Mouse (Mus musculus): ENCODE measurements around the gene Cdkn1a.

DNA sequence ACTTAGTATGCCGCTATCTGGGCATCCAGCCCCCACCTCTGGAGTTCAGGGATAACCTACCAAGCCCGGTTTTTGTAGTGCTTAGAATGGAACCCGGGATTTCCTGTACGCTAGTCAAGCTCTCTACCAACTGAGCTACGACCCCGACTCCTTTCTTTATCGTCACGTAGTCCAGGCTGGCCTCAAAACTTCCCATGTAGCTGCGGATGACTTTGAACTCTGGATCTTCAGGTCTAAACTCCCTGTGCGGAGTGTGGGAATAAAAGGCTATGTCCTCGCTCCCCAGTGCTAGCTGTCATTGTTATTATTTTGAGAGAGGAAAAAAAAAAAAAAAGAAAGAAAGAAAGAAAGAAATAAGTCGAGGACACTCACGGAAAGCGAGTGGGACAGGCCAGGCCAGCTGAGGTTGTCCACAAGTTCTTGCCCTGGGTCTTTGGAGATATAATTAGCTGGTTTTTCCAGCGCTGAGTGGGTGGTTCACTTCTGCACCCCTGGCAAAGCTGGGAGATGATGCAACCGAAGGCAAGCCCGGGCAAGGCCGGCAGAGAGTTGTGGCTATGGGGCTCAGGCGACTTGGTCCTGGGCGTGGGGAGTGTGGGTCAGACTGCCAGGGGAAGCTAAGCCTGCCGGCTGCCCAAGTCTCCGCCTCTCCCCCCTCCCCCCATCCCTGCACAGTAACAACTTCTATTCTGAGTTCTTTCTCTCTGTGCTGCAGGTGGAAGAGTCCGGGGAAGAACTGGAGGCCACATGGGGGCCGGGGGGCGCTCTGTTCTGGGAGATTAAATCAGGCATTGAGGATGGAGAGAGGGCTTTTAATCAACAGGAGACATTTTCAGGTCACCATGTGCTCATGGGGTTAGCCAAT, 12.0 kb upstream of the Cdkn1a start:
- TF ChIP-seq CTCF (IDR thresholded peaks at IDR 0.05; ENCODE audit: low read depth, low read length) (no peak), POLR2A (IDR thresholded peaks at IDR 0.05; ENCODE audit: borderline replicate concordance, low read depth, low read length) (no peak)
